Mouse (Mus musculus) stomach, embryonic 15.5 days (tissue): Measurements from ENCODE around the gene Glyat. TPM values are rescaled to one million over a fixed set of nuclear protein-coding genes. Genes with fewer than 3 reads are reported as not detected.

Source experiments
- ATAC-seq: fragments of 200-750 bp; cut with Nextera tagmentation; 2 replicates; pipeline ENCODE4 v1.8.0; 2017; ENCODE audit warnings: low read depth, moderate number of reproducible peaks, moderate TSS enrichment; ENCODE audit not compliant: insufficient read depth, low FRiP score
- H3K27ac ChIP-seq: fragments of 300-500 bp; sonication (generic); 2 replicates; pipeline ENCODE4 v1.5.1; 2015; ENCODE audit warnings: mild to moderate bottlenecking, inconsistent platforms
- H3K27me3 ChIP-seq: fragments of 300-500 bp; sonication (generic); replicated peaks from 2 replicates; pipeline ENCODE4 v1.6.1; 2015; ENCODE audit warnings: inconsistent platforms
- H3K36me3 ChIP-seq: fragments of 300-500 bp; sonication (generic); 2 replicates; pipeline ENCODE4 v1.6.1; 2015; ENCODE audit warnings: inconsistent platforms
- H3K4me1 ChIP-seq: fragments of 300-500 bp; sonication (generic); 2 replicates; pipeline ENCODE4 v1.6.1; 2015; ENCODE audit warnings: inconsistent platforms
- H3K4me2 ChIP-seq: fragments of 300-500 bp; sonication (generic); 2 replicates; pipeline ENCODE4 v1.6.1; 2015; ENCODE audit warnings: mild to moderate bottlenecking, inconsistent platforms
- H3K4me3 ChIP-seq: fragments of 300-500 bp; sonication (generic); replicated peaks from 2 replicates; pipeline ENCODE4 v1.5.1; 2015; ENCODE audit warnings: inconsistent platforms
- H3K9ac ChIP-seq: fragments of 300-500 bp; sonication (generic); 2 replicates; pipeline ENCODE4 v1.6.1; 2015; ENCODE audit warnings: inconsistent platforms
- H3K9me3 ChIP-seq: fragments of 300-500 bp; sonication (generic); 2 replicates; pipeline ENCODE4 v1.6.1; 2016; ENCODE audit warnings: inconsistent platforms
- WGBS: fragments of 180-500 bp; shearing (Covaris S2); methylation state at CpG from one replicate; pipeline ENCODE4 v1.1.7; 2015; 5-methylcytosine and 5-hydroxymethylcytosine counted together
- polyA plus RNA-seq: library from polyadenylated mRNA; unstranded; fragments of >200 nt; fragmentation: Nextera tagmentation; extraction: Ambion mirVana; gene quantifications from 2 replicates; pipeline ENCODE4 v1.2.1, GENCODE M21; 2015

Gene Glyat
- not detected in 2 replicates for polyA plus RNA-seq

DNA sequence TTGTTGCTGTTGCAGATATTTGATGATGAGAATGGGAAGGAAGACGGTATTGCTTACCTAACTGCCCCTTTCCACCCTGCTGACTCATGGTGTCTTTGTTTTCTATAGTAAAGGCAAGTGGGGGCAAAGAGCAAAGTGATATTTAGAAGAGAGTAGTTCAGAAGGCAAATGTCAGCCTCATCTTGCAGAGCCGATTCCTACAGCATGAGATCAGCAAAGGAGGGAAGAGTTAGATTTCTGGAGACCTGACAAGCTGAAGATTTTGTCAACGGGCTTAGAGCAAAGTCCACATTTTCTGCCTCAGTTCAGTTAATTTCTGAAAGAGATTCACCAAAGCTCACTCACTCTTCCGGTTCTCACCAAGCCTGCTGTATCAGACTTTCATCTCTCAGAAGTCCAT is at the start of gene Glyat:
TSS of gene Glyat (plus strand) at position 133 of the 400 bp plus-strand sequence.
- no peak for ATAC-seq
- H3K4me3 ChIP-seq = no peak within 1 kb of the TSS

DNA sequence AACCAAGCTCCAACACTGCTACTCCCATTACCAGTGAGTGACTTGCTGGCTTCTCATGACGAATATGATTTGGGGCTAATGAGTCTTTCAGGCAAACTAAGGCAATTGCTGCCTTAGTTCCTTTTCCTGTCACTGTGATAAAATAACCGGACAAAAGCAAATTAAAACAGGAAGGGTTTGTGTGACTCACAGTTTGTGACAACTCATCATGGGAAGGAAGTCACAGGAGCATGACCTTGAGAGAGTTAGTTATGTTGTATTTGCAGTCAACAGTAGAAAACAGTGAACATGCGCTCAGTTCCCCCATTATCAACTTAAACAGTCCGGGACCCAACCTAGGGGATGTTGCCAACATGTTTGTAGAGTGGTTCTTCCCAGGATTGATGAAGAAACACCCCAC is 47.8 kb upstream of the Glyat start:
- H3K9ac ChIP-seq = no peak overlapping the region
- WGBS = 68% methylated on average over 4 of the region's 4 CpGs
- ATAC-seq = no peak

More for the DNA sequence above, at the start of gene Glyat:
- Histone ChIP-seq H3K4me2 (no peak within 1 kb of the TSS), H3K27me3 (no peaks in the 10 kb centered on the region), H3K36me3 (no peaks in the 10 kb centered on the region), H3K9me3 (no peaks in the 10 kb centered on the region), H3K27ac (no peak within 1 kb of the TSS), H3K4me1 (no peaks in the 10 kb centered on the region), H3K9ac (no peak within 1 kb of the TSS)
- 62% methylated on average over 4 of the region's 4 CpGs for WGBS

DNA sequence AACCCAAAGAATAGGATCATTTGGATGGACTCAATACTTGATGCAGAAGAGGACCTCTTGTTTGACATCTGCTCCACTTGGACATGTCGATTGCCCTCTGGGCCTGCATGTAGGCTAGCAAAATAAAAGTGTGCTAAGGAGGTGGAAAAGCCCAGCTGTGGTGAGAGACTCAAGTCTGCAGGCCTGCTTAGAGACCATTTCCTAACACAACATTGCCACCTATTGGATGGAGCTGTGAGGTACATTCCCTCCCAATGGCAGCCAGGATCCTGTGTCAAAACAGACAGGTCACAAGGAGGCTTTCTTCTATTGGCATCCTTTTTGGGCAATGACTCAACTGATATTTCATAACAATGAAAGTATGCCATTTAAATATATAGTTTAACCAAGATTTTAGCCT is 41.2 kb upstream of the Glyat start:
- H3K4me2 ChIP-seq = no peak overlapping the region
- peaks cover 7% of the 10 kb centered on the region for H3K4me1 ChIP-seq
- ATAC-seq = no peak
- H3K9ac ChIP-seq = no peak overlapping the region
- H3K4me3 ChIP-seq = no peak overlapping the region
- H3K27me3 ChIP-seq = no peaks in the 10 kb centered on the region
- WGBS = 4% methylated on average over 1 of the region's 1 CpGs
- no peak overlapping the region for H3K27ac ChIP-seq
- H3K9me3 ChIP-seq = no peaks in the 10 kb centered on the region
- no peaks in the 10 kb centered on the region for H3K36me3 ChIP-seq

More for the DNA sequence above, 47.8 kb upstream of the Glyat start:
- Histone ChIP-seq H3K4me1 (no peaks in the 10 kb centered on the region), H3K9me3 (no peaks in the 10 kb centered on the region), H3K4me3 (no peak overlapping the region), H3K27ac (no peak overlapping the region), H3K27me3 (no peaks in the 10 kb centered on the region), H3K36me3 (no peaks in the 10 kb centered on the region), H3K4me2 (no peak overlapping the region)

DNA sequence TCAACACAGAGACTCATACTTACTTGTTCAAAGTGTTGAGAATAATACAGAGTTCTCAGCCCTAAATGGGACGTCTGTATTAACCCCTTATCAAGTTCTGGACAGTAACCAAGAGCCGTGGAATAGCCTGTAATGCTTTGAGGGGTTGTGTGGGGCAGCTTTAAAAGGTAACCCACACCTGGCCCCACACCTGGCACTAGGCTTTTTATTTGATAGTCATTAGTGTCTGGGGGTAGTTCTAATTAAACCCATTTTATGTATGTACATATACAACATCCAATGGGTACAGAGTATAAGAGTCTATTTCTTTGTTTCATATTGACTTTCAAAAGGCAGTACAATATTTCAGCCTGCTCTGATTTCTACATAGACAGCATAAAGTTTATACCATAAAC is 38.0 kb upstream of the Glyat start:
- Histone ChIP-seq H3K4me2 (peak overlapping the region; percentile 99), H3K9ac (no peak overlapping the region), H3K27ac (peak overlapping the region; percentile 81; the same call in 1 of the 2 replicates), H3K4me1 (peaks cover 7% of the 10 kb centered on the region), H3K4me3 (peak overlapping the region; percentile 67; the same call in 1 of the 2 replicates), H3K9me3 (no peaks in the 10 kb centered on the region), H3K36me3 (no peaks in the 10 kb centered on the region), H3K27me3 (no peaks in the 10 kb centered on the region)
- ATAC-seq = no peak
- 47% methylated on average over 2 of the region's 2 CpGs for WGBS

DNA sequence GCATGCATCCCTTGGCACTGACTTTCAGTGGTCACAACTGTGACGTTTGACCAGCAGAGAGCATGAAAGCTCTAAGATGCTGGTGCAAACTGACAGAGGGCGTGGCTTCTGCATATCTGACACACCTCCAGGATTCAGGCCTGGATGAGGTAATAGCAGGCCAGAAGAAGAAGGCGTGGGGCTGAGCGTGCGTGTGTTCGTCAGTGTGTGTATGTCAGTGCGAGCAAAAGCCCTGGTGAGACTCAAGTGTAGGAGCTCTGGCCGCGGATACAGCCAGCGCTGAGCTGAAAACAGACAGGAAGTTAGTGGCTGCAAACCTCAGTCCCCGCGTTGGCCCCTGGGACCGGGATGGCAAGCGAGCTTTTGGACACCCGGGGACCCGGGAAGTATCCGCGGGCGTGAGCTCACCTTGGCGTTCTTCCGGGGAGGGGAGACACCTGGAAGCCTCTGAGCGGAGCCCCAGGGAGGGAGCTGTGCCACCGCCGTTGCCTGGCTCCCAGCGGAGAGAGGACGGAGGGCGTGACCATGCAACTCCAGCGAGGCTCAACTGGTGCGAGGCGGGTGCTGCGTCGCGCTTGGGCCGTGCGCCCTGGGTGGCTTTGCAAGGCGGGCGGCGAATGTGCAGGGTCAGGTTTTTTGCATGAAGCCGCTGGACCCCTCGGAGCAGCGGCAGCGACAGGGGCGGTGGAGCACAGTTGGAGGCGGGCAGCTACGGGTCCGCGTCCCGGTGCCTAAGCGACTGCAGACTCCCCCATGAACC is 37.4 kb upstream of the Glyat start:
- Histone ChIP-seq H3K4me3 (peak overlapping the region; percentile 67), H3K36me3 (no peaks in the 10 kb centered on the region), H3K9me3 (no peaks in the 10 kb centered on the region), H3K27ac (peak overlapping the region; percentile 81), H3K9ac (peak overlapping the region; percentile 50), H3K4me2 (peak overlapping the region; percentile 99), H3K27me3 (no peaks in the 10 kb centered on the region), H3K4me1 (peaks cover 7% of the 10 kb centered on the region)
- WGBS = under 1% methylated on average over 49 of the region's 49 CpGs
- peak; percentile 88 for ATAC-seq

DNA sequence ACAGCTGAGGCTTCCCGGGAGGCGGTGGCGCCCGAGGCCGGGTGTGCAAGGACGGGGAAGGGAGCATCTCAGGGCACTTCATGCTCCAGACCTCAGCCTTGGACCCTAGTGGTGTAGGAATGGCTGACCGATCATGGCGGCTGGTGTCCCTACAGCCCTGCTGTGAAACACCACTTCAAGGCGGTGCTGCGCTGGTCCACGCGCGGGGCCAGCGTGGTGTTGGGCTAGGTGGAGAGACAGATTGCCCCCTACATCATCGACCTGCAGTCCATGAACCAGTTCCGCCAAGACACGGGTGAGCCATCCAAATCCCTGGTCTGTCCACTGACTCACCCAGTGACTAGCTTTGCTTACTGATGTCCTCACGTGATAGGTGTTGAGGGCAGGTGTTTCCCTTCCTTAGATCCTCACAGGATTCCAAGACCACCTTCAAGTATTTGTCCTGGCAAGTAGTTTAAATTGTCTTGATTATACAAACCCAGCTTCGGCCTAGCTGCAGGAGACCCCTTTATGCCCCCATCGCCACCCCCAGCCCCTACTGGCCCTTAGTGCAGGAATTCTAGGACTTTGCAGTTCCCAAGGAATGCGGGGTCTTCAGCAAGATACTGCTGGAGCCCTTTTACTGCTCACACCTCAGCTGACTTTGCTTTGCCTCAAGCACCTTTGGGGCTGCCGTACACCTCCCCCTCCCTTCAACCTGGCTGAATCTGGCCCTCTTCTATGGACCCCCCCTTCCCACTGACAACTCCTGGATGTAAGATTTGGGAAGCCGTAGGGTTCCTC is 36.6 kb upstream of the Glyat start:
- H3K36me3 ChIP-seq = no peaks in the 10 kb centered on the region
- peak; percentile 25 for ATAC-seq
- H3K4me3 ChIP-seq = peak overlapping the region; percentile 67
- peak overlapping the region; percentile 81 for H3K27ac ChIP-seq
- no peaks in the 10 kb centered on the region for H3K27me3 ChIP-seq
- peak overlapping the region; percentile 99 for H3K4me2 ChIP-seq
- H3K9ac ChIP-seq = peak overlapping the region; percentile 50
- WGBS = 14% methylated on average over 23 of the region's 23 CpGs
- H3K4me1 ChIP-seq = peaks cover 7% of the 10 kb centered on the region
- no peaks in the 10 kb centered on the region for H3K9me3 ChIP-seq

DNA sequence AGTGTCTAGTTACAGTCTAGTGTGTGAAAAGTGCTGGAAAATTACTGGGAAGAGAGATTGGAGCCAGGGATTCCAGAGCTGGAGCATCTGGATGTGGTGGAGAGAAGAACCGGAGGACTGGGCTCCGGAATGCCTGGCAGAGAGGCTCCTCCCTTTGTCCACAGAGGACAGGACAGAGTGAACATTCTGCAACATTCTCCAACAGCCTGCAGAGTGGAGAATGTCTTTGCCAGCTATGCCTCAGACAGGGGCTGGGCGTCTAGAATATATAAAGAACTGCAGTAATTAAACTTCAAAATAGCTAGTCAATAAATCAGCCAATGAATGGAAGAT is 36.1 kb upstream of the Glyat start:
- H3K4me2 ChIP-seq = peak overlapping the region; percentile 99
- ATAC-seq = no peak
- WGBS = 55% methylated on average over 3 of the region's 3 CpGs
- peak overlapping the region; percentile 67 for H3K4me3 ChIP-seq
- no peak overlapping the region for H3K27ac ChIP-seq
- H3K36me3 ChIP-seq = no peaks in the 10 kb centered on the region
- peaks cover 7% of the 10 kb centered on the region for H3K4me1 ChIP-seq
- H3K9me3 ChIP-seq = no peaks in the 10 kb centered on the region
- H3K9ac ChIP-seq = no peak overlapping the region
- H3K27me3 ChIP-seq = no peaks in the 10 kb centered on the region

DNA sequence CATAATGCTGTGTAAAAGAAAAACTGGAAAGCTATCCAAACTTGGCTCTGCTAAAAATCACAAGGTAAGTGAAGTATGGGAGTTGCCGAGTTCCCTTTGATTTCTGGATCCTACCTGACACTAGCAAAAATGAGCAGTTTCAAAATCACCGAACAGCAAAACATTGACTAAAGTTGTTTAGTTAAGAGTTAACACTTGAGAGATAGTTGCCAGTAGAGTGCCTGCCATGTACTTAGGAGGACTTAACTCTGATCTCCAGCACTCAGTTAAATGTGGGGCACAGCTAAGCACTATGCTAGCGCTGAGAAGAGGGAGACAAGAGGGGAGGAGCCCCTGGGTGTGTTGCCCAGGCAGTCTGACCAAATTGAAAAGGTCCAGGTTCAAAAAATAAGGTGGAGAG is 34.4 kb upstream of the Glyat start:
- H3K9ac ChIP-seq = no peak overlapping the region
- H3K4me1 ChIP-seq = peaks cover 7% of the 10 kb centered on the region
- no peaks in the 10 kb centered on the region for H3K27me3 ChIP-seq
- no peak for ATAC-seq
- H3K4me3 ChIP-seq = no peak overlapping the region
- H3K4me2 ChIP-seq = no peak overlapping the region
- H3K36me3 ChIP-seq = no peaks in the 10 kb centered on the region
- WGBS = 55% methylated on average over 3 of the region's 3 CpGs
- H3K9me3 ChIP-seq = no peaks in the 10 kb centered on the region
- no peak overlapping the region for H3K27ac ChIP-seq

DNA sequence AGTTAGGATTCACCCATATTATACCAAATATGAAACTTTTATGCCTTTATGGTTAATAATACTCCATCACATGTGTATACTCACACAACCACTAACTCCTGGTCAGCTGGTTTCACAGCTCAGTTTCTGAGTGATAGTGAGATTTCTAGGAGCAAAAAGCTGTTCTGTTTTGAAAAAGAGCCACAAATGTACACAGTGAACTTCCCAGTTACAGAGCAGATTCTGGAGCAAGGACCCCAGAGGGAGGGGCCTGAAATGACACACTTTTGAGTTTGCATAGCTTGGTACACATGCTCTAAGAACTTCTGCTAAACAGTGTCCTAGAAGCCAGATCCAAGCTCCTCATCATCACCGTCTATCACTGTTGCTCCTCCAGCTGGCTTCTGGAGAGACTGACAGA is 33.4 kb upstream of the Glyat start, which contains the start of gene Gm4952:
TSS of gene Gm4952 (plus strand) at position 301 of the 400 bp plus-strand sequence.
- peaks cover 7% of the 10 kb centered on the region for H3K4me1 ChIP-seq
- no peaks in the 10 kb centered on the region for H3K27me3 ChIP-seq
- H3K4me2 ChIP-seq = no peak within 1 kb of the TSS
- no peaks in the 10 kb centered on the region for H3K9me3 ChIP-seq
- no peak for ATAC-seq
- H3K4me3 ChIP-seq = no peak within 1 kb of the TSS
- no peaks in the 10 kb centered on the region for H3K36me3 ChIP-seq
- 41% methylated on average over 1 of the region's 1 CpGs for WGBS
- no peak within 1 kb of the TSS for H3K9ac ChIP-seq
- H3K27ac ChIP-seq = no peak within 1 kb of the TSS

DNA sequence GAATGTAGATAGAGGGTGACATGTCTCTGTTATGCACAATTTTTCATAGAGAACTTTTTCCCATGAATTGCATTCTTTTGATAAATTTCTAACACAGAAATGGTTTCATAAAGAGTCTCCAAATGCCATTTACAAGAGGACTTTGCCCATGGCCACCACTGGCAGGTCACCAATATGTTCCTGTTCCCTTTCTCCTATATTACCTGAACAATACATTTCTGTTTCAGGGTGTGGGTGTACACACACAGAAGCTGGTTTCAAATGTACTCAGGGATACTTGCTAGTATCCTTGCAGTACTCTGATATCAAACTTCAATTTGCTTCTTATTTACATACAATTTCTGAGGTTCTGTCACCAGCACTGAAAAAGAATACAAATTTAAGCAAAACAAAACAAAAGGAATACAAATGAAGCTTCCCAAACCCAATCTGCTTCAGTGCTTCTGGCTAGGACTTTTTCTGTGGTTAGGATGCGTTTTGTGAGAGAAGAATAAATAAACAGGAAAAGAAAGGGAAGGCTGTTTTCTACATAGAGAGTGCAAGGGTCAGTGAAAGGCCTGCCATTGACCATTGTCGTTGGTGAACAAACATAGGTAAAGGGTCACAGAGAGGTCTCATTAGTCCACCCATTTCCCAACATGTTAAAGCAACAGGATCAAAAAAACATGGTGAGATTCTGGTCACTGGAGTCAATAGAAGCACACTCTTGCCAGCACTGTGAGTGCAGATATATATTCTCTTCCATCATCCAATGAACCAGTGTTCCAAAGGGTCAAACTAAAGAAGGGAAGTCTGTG is 32.2 kb upstream of the Glyat start:
- no peak for ATAC-seq

DNA sequence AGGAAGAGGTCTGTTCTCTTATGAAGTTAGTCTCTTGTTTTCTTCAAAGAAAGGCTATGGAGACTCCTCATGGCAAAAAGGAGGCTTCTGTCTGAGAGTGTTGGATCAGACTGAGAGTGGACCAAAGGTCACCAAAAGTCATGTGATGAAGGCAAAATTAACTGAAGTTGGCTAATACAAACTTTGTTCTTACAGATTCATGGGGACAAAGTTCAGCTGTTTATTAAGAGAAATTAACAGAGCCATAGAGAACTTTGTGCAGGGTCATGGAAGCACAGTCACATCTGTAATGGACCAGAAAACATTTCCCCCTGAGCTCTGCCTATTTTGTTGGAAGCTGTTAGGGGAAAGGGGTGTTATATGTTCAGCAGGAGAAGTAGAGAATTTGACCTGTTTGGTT is 24.8 kb upstream of the Glyat start:
- H3K9ac ChIP-seq = no peak overlapping the region
- no peaks in the 10 kb centered on the region for H3K9me3 ChIP-seq
- H3K4me1 ChIP-seq = no peaks in the 10 kb centered on the region
- no peaks in the 10 kb centered on the region for H3K27me3 ChIP-seq
- no peak for ATAC-seq
- no peak overlapping the region for H3K27ac ChIP-seq
- H3K36me3 ChIP-seq = no peaks in the 10 kb centered on the region
- H3K4me3 ChIP-seq = no peak overlapping the region
- no peak overlapping the region for H3K4me2 ChIP-seq

More for the DNA sequence above, 32.2 kb upstream of the Glyat start:
- no peaks in the 10 kb centered on the region for H3K36me3 ChIP-seq
- H3K4me3 ChIP-seq = no peak overlapping the region
- no peak overlapping the region for H3K27ac ChIP-seq
- H3K9me3 ChIP-seq = no peaks in the 10 kb centered on the region
- H3K9ac ChIP-seq = no peak overlapping the region
- H3K27me3 ChIP-seq = no peaks in the 10 kb centered on the region
- H3K4me1 ChIP-seq = peaks cover 7% of the 10 kb centered on the region
- H3K4me2 ChIP-seq = no peak overlapping the region
- WGBS = 19% methylated on average over 2 of the region's 2 CpGs
